Mouse (Mus musculus) cortical plate, adult 2 months (tissue): ENCODE data around the gene Rpp25l. TPM values are rescaled to one million over a fixed set of nuclear protein-coding genes. Genes with fewer than 3 reads are reported as not detected.
A peak's percentile ranks its signal among the peaks of the same experiment; 100 is the strongest.

Experiments
- H3K27ac ChIP-seq: fragments of 200-500 bp; 2 replicates; pipeline ENCODE4 v1.5.1; 2012; ENCODE audit warnings: low read length, control low read depth, inconsistent platforms; ENCODE audit not compliant: insufficient read depth
- H3K4me1 ChIP-seq: fragments of 200-500 bp; 2 replicates; pipeline ENCODE4 v1.6.1; 2011; ENCODE audit warnings: low read length; ENCODE audit not compliant: control insufficient read depth, insufficient read depth
- H3K4me3 ChIP-seq: fragments of 200-500 bp; 2 replicates; pipeline ENCODE4 v1.5.1; 2011; ENCODE audit warnings: mild to moderate bottlenecking, low read length, control low read depth; ENCODE audit not compliant: insufficient read depth
- CTCF ChIP-seq: fragments of 200-500 bp; IDR thresholded peaks from 2 replicates; pipeline ENCODE4 v1.5.1; 2011; ENCODE audit warnings: mild to moderate bottlenecking, control low read depth, low read length; ENCODE audit not compliant: insufficient read depth; ENCODE audit errors: extremely low read depth
- POLR2A ChIP-seq: fragments of 200-500 bp; IDR thresholded peaks from 2 replicates; pipeline ENCODE4 v1.6.1; 2011; ENCODE audit warnings: mild to moderate bottlenecking, low read length, control low read depth; ENCODE audit not compliant: insufficient read depth; ENCODE audit errors: extremely low read depth
- polyA plus RNA-seq: library from polyadenylated mRNA; depleted of rRNA; stranded (reverse); fragments of >200 nt; gene quantifications from 2 replicates; pipeline ENCODE4 v1.2.3, GENCODE M21; 2012

Gene Rpp25l
- polyA plus RNA-seq, 1 experiment, result 37.4 TPM

DNA sequence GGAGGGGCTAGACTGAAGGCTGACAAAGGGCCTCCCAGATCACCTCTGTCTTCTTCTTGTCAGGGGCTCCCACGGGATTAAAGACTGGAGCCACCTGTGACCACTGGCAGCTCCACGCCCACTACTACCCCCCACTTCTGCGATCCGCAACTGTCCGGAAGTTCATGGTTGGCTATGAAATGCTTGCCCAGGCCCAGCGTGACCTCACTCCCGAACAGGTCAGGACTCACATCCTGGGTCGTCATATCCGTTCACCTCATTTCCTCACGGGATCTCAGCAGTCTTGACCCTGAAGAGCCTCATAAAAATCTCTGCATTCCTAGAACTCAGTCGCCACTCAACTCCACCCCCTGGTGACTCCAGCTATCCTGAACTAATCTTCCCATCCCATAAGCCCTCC is 44.7 kb upstream of the Rpp25l start:
- H3K4me1 ChIP-seq, result peaks cover 20% of the 10 kb centered on the region
- H3K4me3 ChIP-seq, result no peak overlapping the region
- H3K27ac ChIP-seq, result no peak overlapping the region
- TF ChIP-seq POLR2A (no peak), CTCF (no peak)

DNA sequence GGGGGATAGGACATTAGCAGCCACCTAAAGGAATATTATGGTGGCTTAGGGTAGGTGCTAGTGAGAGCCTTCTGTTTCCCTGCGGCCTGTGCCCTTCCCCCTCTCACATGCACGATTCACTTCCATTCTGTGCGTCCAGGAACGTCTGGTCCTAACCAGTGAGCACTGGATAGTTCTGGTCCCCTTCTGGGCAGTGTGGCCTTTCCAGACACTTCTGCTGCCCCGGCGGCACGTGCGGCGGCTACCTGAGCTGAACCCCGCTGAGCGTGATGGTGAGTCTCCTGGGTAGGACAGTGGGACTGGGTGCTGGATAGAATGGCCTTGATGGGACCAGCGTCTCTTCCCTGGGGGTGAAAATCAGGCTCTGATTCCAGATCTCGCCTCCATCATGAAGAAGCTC is 44.0 kb upstream of the Rpp25l start:
- Histone ChIP-seq H3K4me3 (no peak overlapping the region), H3K4me1 (peaks cover 20% of the 10 kb centered on the region), H3K27ac (no peak overlapping the region)
- TF ChIP-seq POLR2A, result no peak
- TF ChIP-seq CTCF, result no peak

DNA sequence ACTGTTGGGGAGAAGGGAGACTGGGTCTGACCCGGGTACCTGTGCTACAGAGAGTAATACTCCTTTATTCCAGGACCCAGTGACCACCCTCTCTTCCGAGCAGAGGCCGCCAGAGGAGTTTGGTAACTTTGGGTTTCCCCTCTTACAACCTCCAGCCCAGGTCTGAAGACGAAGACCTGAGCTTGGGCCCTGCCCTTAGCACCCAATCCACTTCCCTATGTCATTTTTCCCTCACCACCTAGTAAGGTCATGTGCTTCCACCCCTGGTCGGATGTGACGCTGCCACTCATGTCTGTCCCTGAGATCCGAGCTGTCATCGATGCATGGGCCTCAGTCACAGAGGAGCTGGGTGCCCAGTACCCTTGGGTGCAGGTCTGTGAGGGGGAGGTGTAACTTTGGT is 43.1 kb upstream of the Rpp25l start:
- TF ChIP-seq CTCF (no peak), POLR2A (no peak)
- Histone ChIP-seq H3K4me3 (peak overlapping the region; percentile 67), H3K27ac (peak overlapping the region; percentile 72), H3K4me1 (peaks cover 18% of the 10 kb centered on the region)

GRCm38 (mm10) chr4:41755338-41756305 is 42.3 kb upstream of the Rpp25l start, which contains the start of gene Sigmar1:
TSS of gene Sigmar1 (minus strand) at chr4:41756157.
- H3K4me1 ChIP-seq, result peaks cover 11% of the 10 kb centered on the region
- peak within 1 kb of the TSS; percentile 90 for H3K27ac ChIP-seq
- H3K4me3 ChIP-seq, result peak within 1 kb of the TSS; percentile 67
- TF ChIP-seq CTCF (peak; percentile 80), POLR2A (peak; percentile 9; the same call in 1 of the 2 replicates)

GRCm38 (mm10) chr4:41754797-41755337 is 41.5 kb upstream of the Rpp25l start, which contains the start of gene Galt:
TSS of gene Galt (plus strand) at chr4:41755228.
- Histone ChIP-seq H3K4me3 (peak within 1 kb of the TSS; percentile 67), H3K4me1 (peaks cover 10% of the 10 kb centered on the region), H3K27ac (peak within 1 kb of the TSS; percentile 90)
- TF ChIP-seq CTCF (no peak), POLR2A (0 out of 2 replicates have a peak, but pooled peaks have one; percentile 44)

DNA sequence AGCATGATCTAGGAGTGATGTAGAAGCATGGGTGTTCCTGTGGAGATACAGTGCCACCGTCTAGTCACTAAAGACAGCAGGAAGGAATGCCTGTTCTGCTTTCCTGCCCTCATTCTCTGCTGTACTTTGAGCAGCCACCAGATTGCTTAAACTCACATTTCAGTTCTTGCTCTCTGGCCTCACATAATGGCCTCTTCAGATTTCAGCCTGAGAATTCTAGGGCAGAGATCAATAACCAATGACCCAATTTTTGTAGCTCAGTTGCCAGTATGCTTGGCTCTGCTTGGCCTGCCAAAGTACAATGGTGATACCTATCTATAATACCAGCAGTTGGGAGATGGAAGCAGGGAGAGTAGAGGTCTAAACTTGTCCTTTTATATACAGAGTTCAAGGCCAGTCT is 31.7 kb upstream of the Rpp25l start:
- Histone ChIP-seq H3K4me3 (no peak overlapping the region), H3K4me1 (no peaks in the 10 kb centered on the region), H3K27ac (no peak overlapping the region)
- TF ChIP-seq CTCF (no peak), POLR2A (no peak)

DNA sequence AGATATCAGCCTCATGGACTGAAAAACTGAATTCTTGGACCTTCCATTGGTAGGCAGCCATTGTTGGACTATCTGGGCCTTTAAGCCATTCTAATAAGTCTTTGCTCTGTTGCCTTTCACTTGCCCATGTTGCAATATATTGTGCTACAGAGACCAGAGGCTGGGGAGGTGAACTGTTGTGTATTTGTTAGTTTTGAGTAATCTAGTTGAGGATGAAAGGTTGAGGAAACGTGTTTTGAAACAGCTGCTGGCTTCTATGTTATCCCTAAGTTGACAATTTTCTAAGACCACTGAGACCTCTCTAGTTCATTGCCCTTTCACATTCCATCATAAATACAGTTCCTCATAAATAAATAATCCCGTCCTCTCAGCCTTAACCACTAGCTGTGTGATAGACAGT is 30.8 kb upstream of the Rpp25l start:
- no peak overlapping the region for H3K27ac ChIP-seq
- TF ChIP-seq POLR2A, result no peak
- no peak for TF ChIP-seq CTCF

DNA sequence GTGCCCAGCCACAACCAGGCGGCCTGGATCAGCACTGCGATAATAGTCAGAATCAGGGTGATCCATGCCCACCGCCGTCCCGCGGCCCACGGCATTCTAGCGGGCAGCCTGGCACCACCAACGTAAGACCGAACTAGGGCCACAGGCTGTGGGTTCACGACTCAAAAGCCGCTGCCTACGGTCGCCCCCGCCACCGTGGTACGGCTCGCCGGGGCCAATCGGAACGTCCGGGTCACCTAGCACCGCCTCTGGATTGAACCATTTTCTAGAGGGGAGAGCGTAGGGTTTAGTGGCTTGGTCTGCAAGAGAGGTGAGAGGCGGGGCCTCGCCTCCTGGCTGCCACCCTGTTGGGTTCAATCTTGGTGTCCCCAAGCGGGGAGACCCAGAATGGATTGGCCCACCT is 27.8 kb upstream of the Rpp25l start:
- peak overlapping the region; percentile 84 for H3K27ac ChIP-seq

More for the DNA sequence above, 30.8 kb upstream of the Rpp25l start:
- peaks cover 1% of the 10 kb centered on the region; the same call in 1 of the 2 replicates for H3K4me1 ChIP-seq
- no peak overlapping the region for H3K4me3 ChIP-seq

GRCm38 (mm10) chr4:41740380-41741157 is 27.2 kb upstream of the Rpp25l start:
- peak overlapping the region; percentile 76 for H3K4me3 ChIP-seq
- TF ChIP-seq CTCF (no peak), POLR2A (no peak)

More for the DNA sequence above, 27.8 kb upstream of the Rpp25l start:
- TF ChIP-seq CTCF, result no peak
- TF ChIP-seq POLR2A, result peak; percentile 92
- Histone ChIP-seq H3K4me1 (peaks cover 1% of the 10 kb centered on the region; the same call in 1 of the 2 replicates), H3K4me3 (peak overlapping the region; percentile 76)

More at GRCm38 (mm10) chr4:41740380-41741157, 27.2 kb upstream of the Rpp25l start:
- H3K4me1 ChIP-seq, result peaks cover 1% of the 10 kb centered on the region; the same call in 1 of the 2 replicates
- peak overlapping the region; percentile 84 for H3K27ac ChIP-seq
